Mouse (Mus musculus) gonadal fat pad, adult 2 months (tissue): ENCODE measurements around the gene Fam25c. TPM values are rescaled to one million over a fixed set of nuclear protein-coding genes. Genes with fewer than 3 reads are reported as not detected.
"Not testable (repeated sequence)": the region's sequence is repeated elsewhere in the genome, so short reads cannot be mapped to it uniquely, and the experiment has no call there.

Experiments
- DNase-seq: peaks from one replicate; pipeline ENCODE4 v3.0.0-alpha.2; 2012; ENCODE audit warnings: low read depth
- polyA plus RNA-seq: library from polyadenylated mRNA; depleted of rRNA; stranded (reverse); fragments of >200 nt; gene quantifications from 2 replicates; pipeline ENCODE4 v1.2.3, GENCODE M21; 2012; rRNA removed

Fam25c gene
- polyA plus RNA-seq, 1 experiment = not detected

GRCm38 (mm10) chr14:34327618-34328017 lies 27.6 kb downstream of the Fam25c start:
- no peak for DNase-seq

GRCm38 (mm10) chr14:34326606-34327005 lies 28.6 kb downstream of the Fam25c start:
- no peak for DNase-seq

GRCm38 (mm10) chr14:34323576-34324085 lies 31.6 kb downstream of the Fam25c start:
- DNase-seq = no peak

- no peak for DNase-seq
Observed at GRCm38 (mm10) chr14:34318113-34318512, 37.1 kb downstream of the Fam25c start.

GRCm38 (mm10) chr14:34317431-34317830 lies 37.8 kb downstream of the Fam25c start:
- no peak for DNase-seq

- no peak for DNase-seq
Observed at GRCm38 (mm10) chr14:34316346-34316745, 38.9 kb downstream of the Fam25c start.

- DNase-seq = no peak
Observed at GRCm38 (mm10) chr14:34314796-34315195, 40.4 kb downstream of the Fam25c start.

GRCm38 (mm10) chr14:34314383-34314782 lies 40.9 kb downstream of the Fam25c start:
- not testable (repeated sequence) for DNase-seq

GRCm38 (mm10) chr14:34313612-34314011 lies 41.6 kb downstream of the Fam25c start:
- no peak for DNase-seq

- DNase-seq = no peak
Observed at GRCm38 (mm10) chr14:34312339-34313048, 42.7 kb downstream of the Fam25c start.

GRCm38 (mm10) chr14:34311691-34312090 lies 43.5 kb downstream of the Fam25c start:
- peak; percentile 27 for DNase-seq

GRCm38 (mm10) chr14:34311021-34311631 lies 44.1 kb downstream of the Fam25c start:
- DNase-seq = no peak

- DNase-seq = peak; percentile 31
Observed at GRCm38 (mm10) chr14:34310234-34310965, 44.8 kb downstream of the Fam25c start, which contains the start of the genes Shld2 and Glud1. TSS of gene Shld2 (minus strand) at chr14:34310493. TSS of gene Glud1 (plus strand) at chr14:34310727.

GRCm38 (mm10) chr14:34309907-34310233 lies 45.4 kb downstream of the Fam25c start:
- no peak for DNase-seq

GRCm38 (mm10) chr14:34309266-34309665 lies 46.0 kb downstream of the Fam25c start:
- DNase-seq = no peak

GRCm38 (mm10) chr14:34303265-34303680 lies 52.0 kb downstream of the Fam25c start:
- DNase-seq = no peak

GRCm38 (mm10) chr14:34302681-34303242 lies 52.5 kb downstream of the Fam25c start:
- no peak for DNase-seq

Other genes with a start within 250 kb of the Fam25c start
- gene Npy4r, start 202.9 kb downstream of the Fam25c start, polyA plus RNA-seq = 0.11 and 0.14 TPM in 2 replicates
- gene Gprin2, start 153.8 kb downstream of the Fam25c start, polyA plus RNA-seq = 0.34 and 0.51 TPM in 2 replicates
- 4.7 and 6.6 TPM in 2 replicates for gene Syt15, start 135.8 kb downstream of the Fam25c start, polyA plus RNA-seq
- gene Shld2, start 44.9 kb downstream of the Fam25c start, polyA plus RNA-seq = 4.9 and 5.9 TPM in 2 replicates
- 69.3 and 78.9 TPM in 2 replicates for gene Glud1, start 44.7 kb downstream of the Fam25c start, polyA plus RNA-seq
- 522 and 740 TPM in 2 replicates for gene Sncg, start 19.4 kb upstream of the Fam25c start, polyA plus RNA-seq
- gene Mmrn2, start 20.0 kb upstream of the Fam25c start, polyA plus RNA-seq = 18.7 and 21.0 TPM in 2 replicates
- 21.9 and 22.7 TPM in 2 replicates for gene Bmpr1a, start 147.9 kb upstream of the Fam25c start, polyA plus RNA-seq
- gene 9230112D13Rik, start 167.4 kb upstream of the Fam25c start, polyA plus RNA-seq = 0.61 and 0.70 TPM in 2 replicates
- gene Ldb3, start 233.2 kb upstream of the Fam25c start, polyA plus RNA-seq = 4.6 and 6.6 TPM in 2 replicates
- gene Opn4, start 244.7 kb upstream of the Fam25c start, polyA plus RNA-seq = not detected in 2 replicates